Mouse (Mus musculus): ENCODE data around the gene Klhl40.

Klhl40 gene

GRCm38 (mm10) chr9:121784801-121785200 is 7.4 kb downstream of the Klhl40 start:
- DNase-seq, result no peak

DNA sequence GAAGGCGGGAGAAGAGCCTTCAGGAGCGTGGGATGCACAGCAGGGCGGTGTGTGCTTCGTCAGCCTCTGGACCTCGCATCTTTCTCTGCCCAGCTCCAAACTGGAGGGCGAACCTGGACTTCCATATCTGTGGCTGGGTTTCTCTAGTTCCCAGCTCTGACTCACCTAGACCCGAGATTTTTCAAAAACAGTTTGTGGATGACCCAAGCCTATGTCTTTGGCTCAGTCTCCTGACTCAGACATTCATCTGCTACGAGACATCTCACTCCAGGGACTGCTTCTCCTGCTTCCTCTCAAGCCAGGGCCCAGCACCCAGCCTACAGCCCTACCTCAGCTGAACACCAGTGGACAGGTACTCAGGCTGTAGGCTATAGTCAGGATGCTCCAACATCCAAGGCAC is 7.9 kb downstream of the Klhl40 start:
- no peak for DNase-seq

DNA sequence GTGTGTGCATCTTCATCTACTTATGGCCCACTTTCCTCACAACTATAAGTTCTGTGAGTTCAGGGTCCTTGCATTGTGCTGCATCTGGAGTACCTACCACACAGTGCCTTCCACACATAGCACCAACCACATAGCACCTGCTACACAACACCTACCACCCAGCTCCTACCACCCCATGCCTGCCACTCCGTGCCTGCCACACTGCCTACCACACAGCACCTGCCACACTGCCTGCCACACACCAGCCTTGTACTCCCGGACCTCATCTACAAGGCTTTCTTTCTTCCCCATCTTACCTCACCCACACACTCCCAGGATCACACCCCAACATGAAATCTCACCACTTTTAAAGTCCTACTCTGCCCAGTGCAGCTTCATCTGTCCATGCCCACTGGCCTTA is 9.0 kb downstream of the Klhl40 start:
- no peak for DNase-seq

- peak in 1 of 2 experiments; percentile 22 for DNase-seq
These were observed 13.8 kb downstream of the Klhl40 start for GRCm38 (mm10) chr9:121791206-121791605.

DNA sequence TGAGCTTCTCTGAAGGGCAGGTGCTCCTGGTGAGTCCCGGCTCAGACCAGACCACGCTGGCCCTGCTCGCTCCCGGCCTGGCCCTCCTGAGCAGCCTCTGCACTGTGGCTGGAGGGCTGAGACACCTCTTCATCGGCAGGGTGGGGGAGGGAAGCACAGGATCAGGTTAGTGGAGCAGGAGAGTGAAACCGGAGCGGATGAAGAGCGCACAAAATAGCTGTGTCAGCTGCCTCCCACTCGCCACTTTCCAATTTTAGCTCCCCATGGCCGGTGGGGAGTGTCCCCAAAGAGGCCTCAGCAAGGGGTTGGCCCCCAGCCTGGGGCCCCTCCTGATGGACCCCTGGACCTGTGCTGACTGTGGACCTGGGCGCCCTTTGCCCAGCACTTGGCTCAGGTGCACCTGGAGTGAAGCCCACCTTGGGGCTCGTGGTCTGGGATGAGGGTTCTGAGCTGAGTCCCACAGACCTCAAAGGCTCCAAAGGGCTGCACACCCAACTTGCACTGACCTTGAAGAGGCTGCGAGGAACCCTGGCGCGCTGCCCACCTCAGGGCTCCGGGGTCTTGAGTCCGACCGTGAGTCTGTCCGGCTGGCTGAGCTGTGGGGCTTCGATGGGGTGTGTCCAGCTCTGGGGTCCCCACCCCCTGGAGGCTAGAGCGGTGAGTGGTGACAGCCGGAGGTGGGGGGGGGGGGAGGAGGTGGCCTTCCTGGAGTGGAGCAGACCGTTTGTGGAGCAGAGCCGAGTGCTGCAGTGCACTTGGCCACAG is 14.5 kb downstream of the Klhl40 start, which contains the start of gene Hhatl:
Hhatl (minus strand) TSS at position 751 of the 765 bp plus-strand sequence.
- DNase-seq, result no peak

- no peak for DNase-seq
These were observed 17.6 kb downstream of the Klhl40 start for GRCm38 (mm10) chr9:121794972-121795539.

DNA sequence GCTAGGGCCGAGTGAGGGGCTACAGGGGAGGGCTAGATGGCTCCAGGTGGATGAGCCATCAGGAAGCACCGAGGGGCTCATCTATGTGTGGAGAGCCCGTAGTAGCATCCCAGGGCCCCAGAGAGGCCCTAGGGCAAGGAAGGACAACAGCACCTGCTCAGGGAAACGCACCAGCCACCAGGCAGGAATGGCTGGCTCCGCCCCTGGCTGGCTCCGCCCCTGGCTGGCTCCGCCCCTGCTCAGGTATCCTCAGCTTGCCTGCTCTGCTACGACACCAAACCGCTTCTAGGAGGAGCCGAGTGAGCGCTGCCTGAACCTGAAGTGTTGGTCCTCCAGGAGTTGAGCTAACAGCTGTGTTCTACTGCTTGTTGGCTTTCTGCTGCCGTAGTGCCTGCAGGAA is 20.3 kb downstream of the Klhl40 start:
- DNase-seq, result no peak

GRCm38 (mm10) chr9:121798887-121799520 is 21.6 kb downstream of the Klhl40 start:
- no peak for DNase-seq

DNA sequence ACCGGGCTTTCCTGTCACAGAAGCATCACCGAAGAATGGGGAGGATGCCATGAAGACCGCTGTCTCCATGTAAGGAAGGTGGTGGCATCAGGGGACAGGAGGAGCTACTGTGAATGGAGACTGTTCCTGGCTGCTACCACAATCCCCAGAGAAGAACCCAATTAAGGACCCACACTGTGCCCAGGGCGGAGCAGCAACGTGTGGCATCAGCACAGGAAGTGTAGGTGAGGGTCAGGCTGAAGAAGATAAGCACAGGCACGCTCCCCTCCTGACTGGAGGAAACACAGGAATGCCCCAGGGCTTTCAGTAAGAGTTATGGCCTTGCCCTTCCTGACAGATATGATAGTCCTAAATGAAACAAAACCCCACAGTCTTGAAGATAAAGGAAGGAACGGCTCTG is 25.3 kb downstream of the Klhl40 start:
- DNase-seq, result no peak

- no peak for DNase-seq
These were observed 30.1 kb downstream of the Klhl40 start for GRCm38 (mm10) chr9:121807546-121807945.

DNA sequence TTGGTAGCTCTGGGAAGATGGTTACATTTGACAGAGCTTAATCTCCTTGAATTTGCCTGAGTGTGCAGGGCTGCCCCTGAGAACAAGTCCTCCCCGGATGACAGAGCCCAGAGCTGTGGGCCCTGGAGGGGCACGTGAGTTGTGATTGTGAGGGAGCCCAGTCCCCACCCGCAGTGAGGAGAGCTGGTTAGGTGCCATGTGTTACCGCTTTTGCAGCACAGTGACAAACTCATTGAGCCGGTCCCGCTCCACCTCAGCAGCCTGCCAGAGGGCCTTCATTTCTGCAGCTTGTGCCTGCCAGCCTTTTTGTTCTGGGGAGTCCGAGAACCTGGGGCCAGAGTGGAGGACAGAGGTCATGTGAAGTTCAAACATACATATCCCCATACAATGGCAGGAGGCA is 30.5 kb downstream of the Klhl40 start:
- no peak for DNase-seq

DNA sequence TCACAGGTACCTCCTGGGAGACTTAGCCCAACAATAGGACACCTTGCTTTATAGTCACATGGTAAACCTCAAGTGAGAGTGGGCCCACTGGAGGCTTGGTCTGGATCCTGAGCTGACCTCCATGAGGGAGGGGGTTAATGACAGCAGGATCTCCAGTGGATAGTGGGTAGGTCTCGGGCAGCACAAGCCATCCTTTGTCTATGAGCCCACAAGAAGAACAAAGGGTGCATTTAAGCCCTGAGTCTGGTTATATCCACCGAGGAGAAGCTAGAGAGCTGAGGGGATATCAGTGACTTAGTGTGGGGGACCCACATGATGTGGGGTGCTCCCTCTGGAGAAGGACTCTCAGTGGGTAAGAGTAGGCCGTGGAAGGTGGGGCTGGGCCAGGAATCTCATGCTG is 31.1 kb downstream of the Klhl40 start:
- DNase-seq, result no peak

GRCm38 (mm10) chr9:121810081-121810821 is 32.8 kb downstream of the Klhl40 start:
- DNase-seq, result no peak

DNA sequence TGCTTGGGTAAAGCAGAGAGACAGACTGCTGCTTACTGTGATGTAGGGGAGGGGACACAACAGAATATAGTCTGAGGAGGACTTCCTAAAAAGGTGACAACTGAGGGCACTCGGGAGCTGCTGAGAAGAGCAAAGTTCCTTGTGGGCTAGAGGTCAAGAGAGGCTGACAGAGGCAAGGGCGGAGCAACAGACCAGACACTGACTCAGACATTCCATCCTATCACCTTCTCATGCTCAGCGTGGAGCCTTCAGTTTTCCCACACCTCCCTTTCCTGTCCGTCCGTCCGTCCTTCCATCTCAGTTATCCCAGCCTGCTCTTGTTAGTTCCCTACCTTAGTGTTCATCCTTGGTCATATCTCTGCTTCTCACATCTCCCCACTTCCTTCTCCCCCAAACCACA is 37.8 kb downstream of the Klhl40 start:
- no peak for DNase-seq

GRCm38 (mm10) chr9:121819073-121819770 is 41.8 kb downstream of the Klhl40 start:
- DNase-seq, result no peak

GRCm38 (mm10) chr9:121819771-121820471 is 42.5 kb downstream of the Klhl40 start:
- no peak for DNase-seq

- no peak for DNase-seq
These were observed 43.4 kb downstream of the Klhl40 start for GRCm38 (mm10) chr9:121820765-121821164.

DNA sequence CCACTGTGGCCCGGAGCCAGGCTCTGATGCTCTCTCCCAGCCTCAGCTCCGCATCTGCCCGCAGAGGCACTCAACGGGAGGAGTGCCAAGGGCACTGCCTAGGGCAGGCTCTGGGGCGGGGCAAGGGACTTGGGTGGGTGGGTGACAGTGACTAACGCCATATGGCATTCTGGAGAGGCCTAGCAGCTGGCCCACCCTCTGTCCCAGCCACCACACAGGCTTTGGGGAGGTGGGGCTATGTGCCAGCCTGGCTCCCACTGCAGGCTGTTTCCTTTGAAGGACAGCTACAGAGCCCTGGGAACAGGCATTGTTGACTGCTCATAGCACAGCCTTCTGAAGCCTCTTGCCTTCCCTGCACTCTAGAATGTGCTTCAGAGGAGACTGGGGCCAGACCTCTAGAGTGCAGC is 45.2 kb downstream of the Klhl40 start:
- DNase-seq, result no peak

DNA sequence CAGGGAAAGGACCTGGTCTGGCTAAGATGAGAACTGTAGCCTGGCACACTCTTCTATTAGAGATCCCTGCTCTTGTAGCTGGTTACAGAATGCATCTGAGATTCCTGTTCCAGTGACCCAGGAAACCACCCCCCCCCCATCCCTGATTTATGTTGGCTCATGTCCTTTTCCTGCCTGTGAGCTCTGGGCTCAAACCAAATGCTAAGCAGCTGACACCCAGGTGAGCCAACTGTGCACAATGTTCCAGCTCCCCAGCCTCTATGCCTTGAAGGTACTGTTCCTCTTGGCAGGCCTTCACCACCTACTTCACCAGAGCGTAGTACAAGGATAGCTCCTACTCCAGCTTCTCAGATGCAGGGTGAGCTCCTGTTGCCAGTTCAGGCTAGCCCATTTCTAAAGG is 45.6 kb downstream of the Klhl40 start:
- no peak for DNase-seq

DNA sequence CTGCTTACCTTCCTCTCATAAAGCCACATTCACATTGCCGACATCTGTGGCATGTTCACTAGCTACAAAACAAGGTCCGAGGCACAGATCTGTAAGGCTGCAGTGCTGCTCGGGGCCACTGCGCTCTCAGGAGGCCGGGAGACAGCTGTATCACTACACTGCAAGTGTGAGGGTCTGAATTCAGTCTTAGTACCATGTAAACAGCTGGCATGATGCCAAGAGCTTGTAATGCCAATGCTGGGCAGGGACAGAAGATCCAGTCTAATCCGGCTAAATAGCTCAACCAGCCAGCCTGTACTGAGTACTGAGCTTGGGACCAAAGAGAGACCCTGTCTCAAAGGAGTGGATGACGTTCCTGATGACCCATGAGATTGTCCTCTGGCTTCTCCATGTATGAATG is 46.6 kb downstream of the Klhl40 start:
- DNase-seq, result no peak

GRCm38 (mm10) chr9:121826356-121826755 is 48.9 kb downstream of the Klhl40 start:
- DNase-seq, result no peak

- no peak for DNase-seq
These were observed 50.9 kb downstream of the Klhl40 start for GRCm38 (mm10) chr9:121828314-121828713.
